15 mouse cellular contexts compared by ENCODE assay signal in genomic region chr10:44821666-44822065, GRCm38 (mm10).
"Had no signal": no experiment of that assay in that cellular context is flagged by ENCODE, and none has a peak within 500 bp of the region (broad histone marks: within the 10 kb centered on the region; RNA-seq: fewer than 3 reads in every experiment).

No protein-coding gene starts in this region.

- H3K4me1 ChIP-seq: liver, embryonic 13.5 days; lung, embryonic 15.5 days; midbrain, embryonic 13.5 days; neural tube, embryonic 13.5 days had no signal

- H3K4me2 ChIP-seq: liver, embryonic 13.5 days; lung, embryonic 15.5 days; midbrain, embryonic 13.5 days; neural tube, embryonic 13.5 days had no signal

- H3K9ac ChIP-seq: liver, embryonic 13.5 days; liver, postnatal 0 days; lung, embryonic 15.5 days; midbrain, embryonic 13.5 days; neural tube, embryonic 13.5 days had no signal

- H3K9me3 ChIP-seq: liver, embryonic 13.5 days; lung, embryonic 15.5 days; midbrain, embryonic 13.5 days; neural tube, embryonic 13.5 days had no signal

- DNase-seq: kidney, postnatal 10 days; kidney, postnatal 4 days; left cerebral cortex, postnatal 4 days; liver, embryonic 13.5 days; liver, postnatal 0 days; retina, postnatal 1 day; right cerebral cortex, postnatal 4 days; spleen, adult 18-20 months; thymus, adult 2 months; thymus, postnatal 25 days had no signal

- H3K36me3 ChIP-seq: liver, embryonic 13.5 days; lung, embryonic 15.5 days; midbrain, embryonic 13.5 days; neural tube, embryonic 13.5 days had no signal

- ATAC-seq: liver, postnatal 0 days; midbrain, embryonic 13.5 days had no signal

- H3K4me3 ChIP-seq: layer of hippocampus, adult 2 months; liver, embryonic 13.5 days; lung, embryonic 15.5 days; midbrain, embryonic 13.5 days; myocyte; neural tube, embryonic 13.5 days had no signal

- H3K27me3 ChIP-seq: liver, embryonic 13.5 days; lung, embryonic 15.5 days; midbrain, embryonic 13.5 days; neural tube, embryonic 13.5 days had no signal

- H3K27ac ChIP-seq: layer of hippocampus, adult 2 months; liver, embryonic 13.5 days; lung, embryonic 15.5 days; midbrain, embryonic 13.5 days; neural tube, embryonic 13.5 days had no signal
